Mouse (Mus musculus) lung, postnatal 0 days (tissue): ENCODE measurements around the gene Gm20388.

Source experiments
- CTCF ChIP-seq: IDR thresholded peaks from 2 replicates; pipeline ENCODE4 v1.5.1; 2016; ENCODE audit warnings: antibody characterized with exemption, mild to moderate bottlenecking
- EP300 ChIP-seq: IDR thresholded peaks from 2 replicates; pipeline ENCODE4 v1.6.1; 2016; ENCODE audit warnings: antibody characterized with exemption, mild to moderate bottlenecking, control low read depth

DNA sequence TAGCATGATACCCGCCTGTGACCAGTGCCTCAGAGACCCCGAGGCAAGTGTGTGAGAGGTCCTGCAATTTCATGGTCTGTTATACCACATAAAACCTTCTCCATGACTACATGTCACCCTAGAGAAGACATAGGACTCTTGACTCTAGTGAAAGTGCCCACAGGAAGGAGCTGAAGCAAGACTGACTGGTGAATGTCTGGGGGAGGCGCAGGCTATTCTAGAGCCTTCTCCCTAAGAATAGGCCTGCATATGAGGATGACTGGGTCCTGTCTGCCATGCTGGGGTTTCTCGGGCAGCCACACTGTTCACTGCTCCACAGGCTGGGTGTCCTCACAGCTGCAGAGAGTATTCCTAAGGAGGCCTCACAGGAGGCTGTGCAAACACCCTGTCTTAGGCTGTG, 4393.5 kb downstream of the Gm20388 start:
- TF ChIP-seq CTCF, result no peak
- TF ChIP-seq EP300, result no peak
